Mouse (Mus musculus): ENCODE data around the gene Defb45.
A peak's percentile ranks its signal among the peaks of the same experiment; 100 is the strongest.

Gene Defb45

GRCm38 (mm10) chr2:152607746-152608145 is 8.5 kb upstream of the Defb45 start:
- DNase-seq (ENCODE audit: low spot score): no peak

- peak; percentile 26 for DNase-seq (ENCODE audit: low spot score)
These were observed 4.9 kb upstream of the Defb45 start, which contains the start of gene Defb36 for GRCm38 (mm10) chr2:152604057-152604456. Gene Defb36 (plus strand): TSS chr2:152604327.

- no peak for DNase-seq (ENCODE audit: low spot score)
These were observed 2.2 kb upstream of the Defb45 start for GRCm38 (mm10) chr2:152601275-152601960.

- DNase-seq (ENCODE audit: low spot score): no peak
These were observed 877 bp upstream of the Defb45 start for GRCm38 (mm10) chr2:152600076-152600475.

GRCm38 (mm10) chr2:152589021-152589420 is 10.2 kb downstream of the Defb45 start:
- no peak for DNase-seq (ENCODE audit: low spot score)

- no peak for DNase-seq (ENCODE audit: low spot score)
These were observed 10.7 kb downstream of the Defb45 start for GRCm38 (mm10) chr2:152588450-152588849.

- DNase-seq (ENCODE audit: low spot score): no peak
These were observed 12.2 kb downstream of the Defb45 start for GRCm38 (mm10) chr2:152586926-152587560.

- no peak for DNase-seq (ENCODE audit: low spot score)
These were observed 18.6 kb downstream of the Defb45 start for GRCm38 (mm10) chr2:152580612-152581011.

GRCm38 (mm10) chr2:152580107-152580506 is 19.1 kb downstream of the Defb45 start, which contains the start of gene Defb19:
Gene Defb19 (minus strand): TSS chr2:152580312.
- no peak for DNase-seq (ENCODE audit: low spot score)

- no peak for DNase-seq (ENCODE audit: low spot score)
These were observed 25.7 kb downstream of the Defb45 start for GRCm38 (mm10) chr2:152573484-152573883.

GRCm38 (mm10) chr2:152572114-152572794 is 26.9 kb downstream of the Defb45 start, which contains the start of gene Defb21:
Gene Defb21 (plus strand): TSS chr2:152572744.
- DNase-seq (ENCODE audit: low spot score): no peak

- peak; percentile 46 for DNase-seq (ENCODE audit: low spot score)
These were observed 28.9 kb downstream of the Defb45 start for GRCm38 (mm10) chr2:152570313-152570712.

GRCm38 (mm10) chr2:152569881-152570280 is 29.3 kb downstream of the Defb45 start:
- no peak for DNase-seq (ENCODE audit: low spot score)

GRCm38 (mm10) chr2:152569038-152569437 is 30.2 kb downstream of the Defb45 start, which contains the start of gene Gm17416:
Gene Gm17416 (plus strand): TSS chr2:152569338.
- DNase-seq (ENCODE audit: low spot score): no peak

GRCm38 (mm10) chr2:152556655-152557054 is 42.5 kb downstream of the Defb45 start:
- DNase-seq (ENCODE audit: low spot score): no peak

- peak; percentile 58 for DNase-seq (ENCODE audit: low spot score)
These were observed 45.3 kb downstream of the Defb45 start for GRCm38 (mm10) chr2:152553774-152554423.

- DNase-seq (ENCODE audit: low spot score): peak; percentile 63
These were observed 51.1 kb downstream of the Defb45 start for GRCm38 (mm10) chr2:152548124-152548523.

- peak; percentile 67 for DNase-seq (ENCODE audit: low spot score)
These were observed 54.5 kb downstream of the Defb45 start for GRCm38 (mm10) chr2:152544691-152545090.

- no peak for DNase-seq (ENCODE audit: low spot score)
These were observed 55.7 kb downstream of the Defb45 start for GRCm38 (mm10) chr2:152543478-152543877.
